Mouse (Mus musculus): ENCODE measurements around the gene Abo. TPM values are rescaled to one million over a fixed set of nuclear protein-coding genes. Genes with fewer than 3 reads are reported as not detected.

Gene Abo
- not detected in 2 replicates for polyA plus RNA-seq (2012; rRNA removed)

DNA sequence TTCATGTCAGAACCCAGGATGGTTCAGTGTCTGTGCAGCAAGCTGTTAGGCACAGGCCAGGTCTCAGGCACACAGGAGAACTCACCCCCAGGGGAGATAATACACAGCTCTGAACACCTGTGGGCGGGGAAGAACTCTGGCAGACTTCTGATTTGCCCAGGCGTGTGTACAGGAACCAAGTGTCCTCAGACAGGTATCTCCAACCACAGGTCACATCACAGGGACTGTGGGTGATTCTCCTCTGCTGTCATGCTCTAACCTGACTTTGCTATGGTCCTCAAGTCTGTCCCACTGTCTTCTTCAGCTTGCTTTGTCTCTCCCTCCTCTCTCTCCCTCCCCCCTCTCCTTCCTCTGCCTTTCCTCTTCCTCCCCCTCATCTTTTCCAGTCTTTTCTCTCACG, at the start of gene Abo:
TSS of gene Abo (minus strand) at position 101 of the 400 bp plus-strand sequence.

DNA sequence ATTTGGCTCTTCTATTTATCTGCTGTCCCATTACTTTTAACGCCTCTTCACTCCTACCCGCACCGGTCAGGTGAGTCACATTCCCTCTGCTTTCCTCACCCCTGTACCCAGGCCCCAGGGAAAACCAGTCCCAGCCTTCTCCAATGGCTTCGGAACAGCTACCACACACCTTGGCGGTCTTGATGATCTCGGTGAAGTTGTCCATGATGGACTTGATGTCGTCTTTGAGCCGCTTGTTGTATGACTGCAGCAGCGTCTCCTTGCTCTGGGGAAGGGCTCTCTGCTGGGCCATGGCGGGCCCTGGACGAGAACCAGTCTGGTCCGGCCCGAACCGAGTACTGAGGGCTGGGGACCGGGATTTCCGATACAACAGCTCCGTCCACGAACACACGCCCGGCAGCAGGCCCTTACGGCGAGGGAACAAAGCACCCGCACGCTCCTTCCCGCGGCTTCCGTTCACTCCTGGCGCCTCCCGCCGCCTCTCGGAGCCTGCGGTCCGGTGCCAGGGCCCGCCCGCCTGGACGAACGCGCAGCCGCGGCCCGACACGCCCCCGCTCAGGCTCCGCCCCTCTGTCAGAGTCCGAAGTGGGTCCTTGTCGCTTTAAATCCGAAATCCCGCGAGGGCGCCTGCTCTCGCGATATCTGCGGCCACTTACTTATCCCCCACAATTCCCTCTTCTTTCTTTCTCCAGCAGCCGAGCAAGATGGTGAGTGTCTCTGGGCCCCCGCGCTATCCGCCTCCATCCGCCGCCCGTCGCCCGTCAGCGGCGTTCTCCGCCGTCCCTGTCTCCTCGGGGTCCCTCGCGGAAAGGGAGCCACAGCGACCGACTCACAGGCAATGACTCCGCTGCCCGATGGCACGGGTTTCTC, 45.6 kb upstream of the Abo start, which contains the start of the genes Med22 and Rpl7a:
TSS of gene Med22 (minus strand) at position 554 of the 870 bp plus-strand sequence.
TSS of gene Rpl7a (plus strand) at position 641 of the 870 bp plus-strand sequence.

DNA sequence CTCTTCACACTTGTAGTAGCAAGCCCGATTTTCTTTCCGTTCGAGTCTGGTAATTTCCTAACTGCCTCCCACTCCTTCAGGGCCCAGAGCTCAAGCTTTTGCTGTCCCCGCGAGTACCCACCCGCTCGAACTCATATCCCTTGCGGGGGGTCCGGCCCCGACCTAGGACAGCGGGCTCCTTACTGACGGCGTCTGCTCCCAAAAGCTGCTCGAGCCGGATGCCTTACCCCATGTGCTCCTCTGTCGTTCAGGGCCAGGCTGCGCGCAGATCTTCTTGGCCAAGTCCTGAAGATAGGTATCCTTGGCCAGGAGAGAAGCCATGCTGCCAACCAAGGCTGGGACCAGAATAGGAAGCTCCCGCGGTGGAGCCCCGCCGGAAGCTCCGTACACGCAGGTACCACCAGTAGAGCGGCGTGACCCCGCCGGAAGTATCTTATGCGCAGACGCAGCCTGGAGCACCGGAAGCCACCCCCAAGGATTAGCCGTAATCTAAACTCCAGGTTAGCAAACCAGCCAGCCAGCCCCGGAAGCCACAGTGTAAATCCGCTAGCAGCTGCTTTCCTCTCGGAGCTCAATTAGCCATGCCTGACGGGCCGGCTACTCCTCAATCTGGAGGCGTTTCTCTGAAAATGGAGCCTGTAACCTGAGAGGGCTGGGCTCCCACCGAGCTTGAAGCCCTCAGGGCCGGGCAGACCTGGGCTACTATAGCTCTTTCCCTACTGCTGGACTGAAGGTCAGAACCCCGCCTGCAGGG, 37.9 kb upstream of the Abo start, which contains the start of gene Surf6:
TSS of gene Surf6 (minus strand) at position 413 of the 754 bp plus-strand sequence.

Other genes starting within 250 kb of the Abo start
- gene Fam69b, start 236.5 kb downstream of the Abo start, polyA plus RNA-seq (2012; rRNA removed): 0.87 and 1.0 TPM in 2 replicates
- gene Lcn4, start 193.7 kb downstream of the Abo start, polyA plus RNA-seq (2012; rRNA removed): not detected in 2 replicates
- gene Surf6, start 37.9 kb upstream of the Abo start, polyA plus RNA-seq (2012; rRNA removed): 7.7 and 8.0 TPM in 2 replicates
- gene Med22, start 45.7 kb upstream of the Abo start, polyA plus RNA-seq (2012; rRNA removed): 12.9 and 14.0 TPM in 2 replicates
- 985 and 1,167 TPM in 2 replicates for gene Rpl7a, start 45.8 kb upstream of the Abo start, polyA plus RNA-seq (2012; rRNA removed)
- gene Surf2, start 51.4 kb upstream of the Abo start, polyA plus RNA-seq (2012; rRNA removed): 18.9 and 19.1 TPM in 2 replicates
- 28.3 and 28.7 TPM in 2 replicates for gene Surf1, start 51.6 kb upstream of the Abo start, polyA plus RNA-seq (2012; rRNA removed)
- gene Surf4, start 68.9 kb upstream of the Abo start, polyA plus RNA-seq (2012; rRNA removed): 82.5 and 83.9 TPM in 2 replicates
- gene Stkld1, start 69.1 kb upstream of the Abo start, polyA plus RNA-seq (2012; rRNA removed): 0.02 and 0.06 TPM in 2 replicates
- gene Rexo4, start 99.4 kb upstream of the Abo start, polyA plus RNA-seq (2012; rRNA removed): 16.8 and 17.9 TPM in 2 replicates
- 2.7 and 3.2 TPM in 2 replicates for gene Adamts13, start 108.4 kb upstream of the Abo start, polyA plus RNA-seq (2012; rRNA removed)
- 24.3 and 25.3 TPM in 2 replicates for gene Cacfd1, start 144.9 kb upstream of the Abo start, polyA plus RNA-seq (2012; rRNA removed)
- 0.36 and 0.44 TPM in 2 replicates for gene Slc2a6, start 163.0 kb upstream of the Abo start, polyA plus RNA-seq (2012; rRNA removed)
- 0.02 TPM in 1 of 2 replicates, not detected in the other for gene Mymk, start 207.2 kb upstream of the Abo start, polyA plus RNA-seq (2012; rRNA removed)
- 1.8 and 2.7 TPM in 2 replicates for gene Adamtsl2, start 214.4 kb upstream of the Abo start, polyA plus RNA-seq (2012; rRNA removed)